Mouse (Mus musculus): ENCODE measurements around the gene Gng12.

Gng12 gene

DNA sequence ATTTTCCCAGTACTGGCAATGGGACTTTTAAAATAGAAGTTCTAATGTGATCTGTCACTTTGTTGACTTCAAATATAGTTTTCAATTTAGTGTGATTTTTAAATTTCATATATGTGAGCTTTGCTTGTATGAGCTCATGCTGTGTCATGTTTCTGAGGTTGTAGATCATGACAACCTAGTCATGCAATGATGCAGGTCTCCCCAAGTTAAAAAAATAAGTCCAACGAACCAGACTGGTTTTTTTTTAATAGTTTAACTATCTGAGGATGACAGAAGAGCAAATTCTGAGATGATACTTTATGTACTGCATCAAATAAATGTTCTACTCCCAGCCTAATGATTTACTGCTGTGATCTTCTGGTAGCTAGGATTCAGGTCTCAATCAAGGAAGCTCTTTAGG lies 153.9 kb downstream of the Gng12 start:
- no peak for DNase-seq (ENCODE audit: low read depth, low spot score)

DNA sequence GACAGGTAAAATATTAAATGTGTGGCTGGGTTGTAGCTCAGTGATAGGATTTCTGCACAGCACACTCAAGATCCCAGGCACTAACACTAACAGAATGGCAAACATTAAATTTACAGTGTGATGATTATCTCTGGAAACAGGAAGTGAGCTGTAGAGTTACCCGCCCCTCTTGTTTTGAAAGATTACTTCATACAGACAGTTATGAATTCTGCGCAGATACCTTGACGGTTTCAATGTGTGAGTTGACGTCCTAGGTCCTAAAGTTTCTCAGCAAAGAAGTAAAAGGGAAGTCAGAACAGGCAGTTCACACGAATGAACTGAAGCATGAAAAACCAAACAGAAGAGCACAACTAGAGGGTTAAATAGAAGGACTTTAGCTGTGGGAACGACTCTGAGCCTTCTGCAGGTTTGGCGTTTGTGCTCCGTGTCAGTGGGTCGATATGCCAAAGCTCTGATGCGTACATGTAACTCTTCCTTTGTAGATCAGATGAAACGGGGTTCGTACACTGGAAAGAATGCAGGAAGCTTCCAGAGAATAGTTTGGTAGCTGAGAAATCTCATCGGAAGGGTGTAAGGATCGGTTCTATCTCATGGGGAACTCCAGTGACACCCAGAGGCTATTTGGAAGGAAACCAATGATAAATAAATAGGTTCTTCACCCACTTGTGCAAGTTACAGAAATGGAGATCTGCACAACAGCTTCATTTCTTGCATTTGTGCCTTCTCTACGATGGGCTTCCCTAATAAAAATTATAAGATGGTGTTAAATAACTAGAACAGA lies 160.1 kb downstream of the Gng12 start:
- DNase-seq (ENCODE audit: low read depth, low spot score): no peak

DNA sequence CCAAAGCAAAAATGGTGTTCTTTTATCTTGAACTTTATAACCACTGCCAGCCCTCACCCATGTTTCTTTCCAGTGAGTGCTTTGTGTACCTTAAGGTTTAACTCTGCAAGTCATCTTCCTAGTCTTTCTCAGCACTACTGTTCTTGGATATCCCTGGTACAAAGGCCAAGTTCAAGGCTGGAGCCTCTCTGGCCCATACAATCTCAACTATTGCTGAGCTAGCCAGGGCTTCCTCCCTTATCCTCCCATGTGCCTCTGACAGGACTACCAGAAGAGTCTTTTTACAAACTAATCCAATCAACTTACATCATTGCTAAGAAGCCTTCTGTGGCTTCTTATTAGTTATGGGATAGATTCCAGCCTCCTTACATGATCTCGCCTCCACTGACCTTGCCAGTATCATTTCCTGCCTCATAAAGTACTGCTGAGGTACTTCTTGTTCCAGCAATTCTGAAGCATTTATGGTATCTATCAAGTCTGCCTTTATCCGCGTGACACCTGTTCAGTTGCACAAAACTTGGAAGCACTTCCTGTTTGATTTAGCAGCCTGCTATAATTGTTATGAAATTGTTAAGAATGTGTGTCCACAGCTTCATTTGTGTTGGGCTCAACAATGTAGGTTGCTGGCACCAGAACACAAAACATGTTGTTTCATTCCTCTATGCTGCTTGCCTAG lies 160.8 kb downstream of the Gng12 start:
- no peak for DNase-seq (ENCODE audit: low read depth, low spot score)

DNA sequence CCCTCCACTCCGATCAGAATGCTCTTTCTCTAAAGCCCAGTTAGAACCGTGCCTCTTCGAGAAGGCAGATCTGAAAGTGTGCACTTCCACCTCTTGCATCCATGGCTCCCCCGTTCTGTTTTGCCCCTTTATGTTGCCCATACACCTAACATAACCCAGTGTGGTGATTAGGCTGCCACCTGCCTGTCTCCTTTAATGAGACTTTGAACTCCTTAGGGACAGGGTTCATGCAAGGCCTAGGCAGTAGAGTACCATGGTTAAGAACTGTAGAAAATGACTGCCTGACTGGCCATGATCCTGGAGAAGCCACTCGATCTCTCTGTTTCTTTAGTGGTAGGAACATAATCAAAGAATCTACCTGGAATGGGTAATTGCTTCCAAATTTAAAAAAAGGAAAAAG lies 161.4 kb downstream of the Gng12 start:
- no peak for DNase-seq (ENCODE audit: low read depth, low spot score)

DNA sequence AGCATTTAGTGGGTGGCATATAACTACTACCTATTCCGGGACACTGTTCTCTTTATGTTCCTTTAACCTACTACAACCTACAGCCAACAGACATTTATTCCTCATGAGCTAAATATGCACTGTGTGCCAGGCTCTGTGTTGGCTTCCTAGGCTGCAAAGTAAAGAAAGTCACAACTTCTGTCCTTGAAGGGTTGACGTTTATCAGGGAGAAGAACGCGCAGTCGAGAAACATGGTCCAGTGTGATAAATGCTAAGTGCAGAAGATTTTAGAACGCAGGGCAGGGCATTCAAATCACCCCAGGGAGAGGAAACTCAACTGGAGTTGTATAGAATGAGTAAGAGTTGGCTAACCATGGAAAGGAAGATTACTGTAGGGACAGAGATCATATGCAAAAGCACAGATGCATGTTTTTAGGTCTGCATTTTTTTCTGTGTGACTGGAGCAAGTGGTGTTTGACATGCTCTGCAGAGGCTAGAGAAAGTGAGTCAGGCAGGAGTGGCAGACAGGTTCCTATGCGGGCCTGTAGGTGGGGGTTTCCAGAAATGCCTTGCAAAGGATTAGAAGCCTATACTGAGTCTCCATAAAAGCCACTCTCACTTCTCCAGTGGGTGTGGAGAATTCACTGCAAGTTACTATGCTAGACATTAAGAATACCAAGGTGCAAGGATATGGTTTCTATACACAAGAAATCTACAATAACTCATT lies 161.9 kb downstream of the Gng12 start:
- no peak for DNase-seq (ENCODE audit: low read depth, low spot score)

DNA sequence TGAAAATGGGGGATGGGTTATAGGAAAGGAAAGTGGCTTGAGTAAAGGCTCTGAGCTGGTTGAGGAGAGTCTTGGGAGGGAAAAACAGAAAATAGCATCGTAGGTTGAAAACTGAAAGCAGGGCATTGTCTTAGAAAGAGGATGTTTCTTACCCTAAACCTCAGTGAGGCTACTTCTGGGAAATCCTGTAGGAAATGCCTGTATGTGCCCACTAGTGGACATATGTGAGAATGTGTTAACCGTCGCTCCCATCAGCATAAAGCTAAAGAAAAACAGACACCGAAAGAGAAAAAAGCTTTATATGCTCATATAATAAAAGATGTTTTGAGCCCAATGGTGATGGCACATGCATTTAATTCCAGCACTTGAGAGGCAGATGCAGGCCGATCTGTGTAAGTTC lies 163.9 kb downstream of the Gng12 start:
- DNase-seq (ENCODE audit: low read depth, low spot score): no peak

DNA sequence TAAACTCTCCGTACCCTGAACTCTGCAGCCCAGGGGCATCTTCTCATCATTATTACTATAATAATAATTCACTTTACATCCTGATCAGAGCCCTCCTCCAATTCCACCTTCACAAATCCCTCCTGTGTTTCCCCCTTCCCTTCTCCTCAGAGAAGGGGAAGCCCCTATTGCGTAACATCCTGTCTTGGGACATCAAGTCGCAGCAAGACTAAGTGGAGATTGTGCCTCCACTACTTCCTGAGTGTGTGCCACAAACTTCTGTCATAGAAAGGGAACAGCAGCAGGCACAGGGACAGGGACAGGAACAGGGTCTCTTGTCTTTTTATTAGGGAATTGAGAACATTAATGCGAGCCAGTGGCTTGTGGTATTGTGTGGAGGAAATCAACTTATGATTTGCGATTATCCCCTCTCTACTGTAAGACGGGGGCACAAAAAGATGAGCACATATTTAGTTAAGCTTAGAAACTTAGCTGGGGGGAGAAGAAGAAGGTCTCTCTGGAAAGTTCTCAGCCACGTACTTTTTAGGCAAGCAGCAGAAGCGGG lies 173.1 kb downstream of the Gng12 start:
- DNase-seq (ENCODE audit: low read depth, low spot score): no peak

DNA sequence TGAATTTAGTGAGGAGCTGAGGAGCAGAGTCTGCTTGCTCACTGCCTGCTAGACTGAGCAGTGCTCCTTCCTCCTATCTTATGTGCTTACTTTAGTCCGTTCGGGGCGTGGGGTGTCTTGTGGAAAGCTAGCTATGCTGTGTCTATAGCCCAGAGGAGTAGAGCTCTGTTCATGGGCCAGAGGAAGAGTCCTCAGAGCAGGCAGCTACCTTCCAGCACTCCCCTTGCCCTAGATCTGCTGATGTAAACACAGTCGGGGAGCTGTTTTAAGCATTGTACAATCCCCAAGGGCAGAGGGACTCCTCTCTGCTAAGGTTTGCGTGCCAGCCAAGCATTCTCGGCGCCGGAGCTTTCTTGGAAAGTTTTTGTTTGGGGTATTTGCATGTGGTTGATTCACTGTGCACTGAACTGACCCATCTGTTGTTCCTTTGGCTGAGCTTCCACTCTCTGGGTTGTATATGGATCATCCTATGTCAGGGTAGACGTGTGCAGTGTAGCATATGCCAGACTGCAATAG lies 173.7 kb downstream of the Gng12 start:
- no peak for DNase-seq (ENCODE audit: low read depth, low spot score)

All from telencephalon, adult 2 months (tissue).